Mouse (Mus musculus) thymus, adult 2 months (tissue): ENCODE measurements around the gene Slc44a3.

Experiments
- CTCF ChIP-seq: fragments of 200-500 bp; IDR thresholded peaks from 2 replicates; pipeline ENCODE4 v1.5.1; 2012; ENCODE audit warnings: mild to moderate bottlenecking, control low read depth, low read length, moderate library complexity, borderline replicate concordance; ENCODE audit not compliant: control insufficient read depth, poor library complexity, insufficient read depth; ENCODE audit errors: extremely low read depth
- POLR2A ChIP-seq: fragments of 200-500 bp; IDR thresholded peaks from 2 replicates; pipeline ENCODE4 v1.6.1; 2012; ENCODE audit warnings: mild to moderate bottlenecking, low read length, control low read depth, moderate library complexity; ENCODE audit not compliant: control insufficient read depth, poor library complexity, insufficient read depth; ENCODE audit errors: extremely low read depth

DNA sequence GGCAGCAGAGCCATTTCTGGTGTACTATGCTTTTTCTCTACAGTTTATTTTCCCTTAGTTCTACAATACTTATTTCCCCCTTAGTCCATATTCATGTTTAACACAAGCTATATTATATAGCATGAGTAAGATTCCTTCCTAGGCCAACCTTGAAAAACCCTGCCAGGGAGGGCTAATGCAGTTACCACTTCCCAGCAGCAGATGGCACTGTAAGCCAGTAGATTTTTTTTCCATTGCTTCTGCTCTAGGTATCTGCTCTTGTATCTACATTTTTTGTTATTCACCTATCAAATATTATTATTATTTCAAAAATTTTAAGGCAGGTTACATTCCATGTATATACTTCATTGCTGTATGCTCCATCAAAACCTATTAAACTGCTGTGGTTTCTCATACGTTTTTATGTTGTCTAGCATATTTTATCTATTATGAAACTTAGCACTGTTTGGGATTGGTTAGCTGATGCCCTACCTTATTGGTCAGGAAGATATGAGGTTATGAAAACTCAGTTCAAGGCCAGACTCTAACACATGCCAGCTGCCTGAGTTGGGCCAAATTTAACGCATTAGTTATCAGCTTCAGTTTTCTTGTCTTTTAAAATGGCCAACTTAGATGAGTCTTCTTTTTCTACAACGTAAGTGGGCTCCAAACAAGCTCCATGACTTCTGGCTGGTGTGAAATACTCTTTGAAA lies 3.8 kb upstream of the Slc44a3 start:
- TF ChIP-seq POLR2A, result no peak
- TF ChIP-seq CTCF, result no peak
